Mouse (Mus musculus) 3134 (cell line): Measurements from ENCODE around the gene Trim47.
A peak's percentile ranks its signal among the peaks of the same experiment; 100 is the strongest.
"Not testable (repeated sequence)": the region's sequence is repeated elsewhere in the genome, so short reads cannot be mapped to it uniquely, and the experiment has no call there.

Experiments used
- DNase-seq: peaks from one replicate; pipeline ENCODE4 v3.0.0-alpha.2; 2011; ENCODE audit warnings: low spot score; ENCODE audit not compliant: insufficient read length; ENCODE audit errors: extremely low read depth

The Trim47 gene

DNA sequence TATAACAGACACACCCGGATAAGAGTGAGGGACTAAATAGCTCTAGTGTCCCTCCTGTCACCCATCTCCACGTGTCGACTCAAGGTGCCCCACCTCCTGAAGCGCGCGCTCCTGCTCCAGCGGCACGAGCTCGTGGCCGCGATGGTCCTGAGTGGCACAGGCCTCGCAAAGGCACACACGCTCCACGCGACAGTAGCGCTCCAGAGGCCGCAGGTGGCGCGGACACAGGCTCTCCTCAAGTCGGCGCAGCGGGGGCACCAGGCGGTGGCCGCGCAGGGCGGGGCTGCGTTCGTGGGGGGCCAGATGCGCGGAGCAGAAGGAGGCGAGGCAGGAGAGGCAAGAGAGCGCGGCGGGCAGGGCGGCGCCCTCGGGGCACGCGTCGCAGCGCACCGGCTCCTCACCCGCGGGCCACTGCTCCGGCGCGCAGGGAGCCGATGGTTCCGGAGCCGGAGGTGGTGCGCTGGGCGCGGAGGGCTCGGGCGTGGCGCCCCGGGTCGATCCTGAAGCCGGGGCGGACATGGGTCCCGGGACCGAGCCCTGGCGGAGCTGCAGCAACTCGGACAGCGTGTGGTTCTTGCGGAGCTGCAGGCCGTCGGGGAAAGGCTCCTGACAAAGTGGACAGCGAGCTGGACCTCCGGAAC, 17.4 kb downstream of the Trim47 start:
- peak; percentile 82 for DNase-seq

DNA sequence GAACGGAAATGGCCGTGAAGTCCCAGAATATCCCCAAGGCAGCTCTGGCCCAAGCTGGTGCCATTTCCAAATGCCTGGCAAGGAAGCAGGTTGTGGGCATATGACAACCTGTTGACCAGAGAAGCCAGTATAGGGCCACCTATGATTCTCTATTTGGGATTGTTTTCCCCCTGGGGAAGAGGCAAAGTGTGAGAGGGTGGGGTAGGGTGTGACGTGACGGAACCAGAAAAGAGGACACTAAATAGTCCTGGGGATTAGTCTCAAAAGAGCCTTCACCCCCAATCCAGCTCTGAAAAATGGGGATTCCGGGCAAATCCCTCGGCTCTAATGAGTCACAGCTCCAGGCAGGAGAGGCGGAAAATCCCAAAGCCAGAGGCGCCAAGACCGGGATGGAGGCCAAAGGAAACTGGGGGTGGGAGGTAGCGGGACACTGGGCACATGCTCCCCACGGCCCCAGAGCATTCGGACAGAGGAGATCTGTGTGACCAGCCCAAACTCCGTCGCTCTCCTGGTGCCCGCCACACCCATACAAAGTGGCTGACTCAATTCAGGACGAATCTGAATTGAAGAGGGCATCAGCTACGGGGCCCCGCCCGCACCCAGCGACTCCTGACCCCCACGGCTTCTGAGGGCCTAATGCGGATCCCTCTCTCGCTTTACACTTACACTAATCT, 18.4 kb downstream of the Trim47 start:
- DNase-seq, result peak; percentile 93

DNA sequence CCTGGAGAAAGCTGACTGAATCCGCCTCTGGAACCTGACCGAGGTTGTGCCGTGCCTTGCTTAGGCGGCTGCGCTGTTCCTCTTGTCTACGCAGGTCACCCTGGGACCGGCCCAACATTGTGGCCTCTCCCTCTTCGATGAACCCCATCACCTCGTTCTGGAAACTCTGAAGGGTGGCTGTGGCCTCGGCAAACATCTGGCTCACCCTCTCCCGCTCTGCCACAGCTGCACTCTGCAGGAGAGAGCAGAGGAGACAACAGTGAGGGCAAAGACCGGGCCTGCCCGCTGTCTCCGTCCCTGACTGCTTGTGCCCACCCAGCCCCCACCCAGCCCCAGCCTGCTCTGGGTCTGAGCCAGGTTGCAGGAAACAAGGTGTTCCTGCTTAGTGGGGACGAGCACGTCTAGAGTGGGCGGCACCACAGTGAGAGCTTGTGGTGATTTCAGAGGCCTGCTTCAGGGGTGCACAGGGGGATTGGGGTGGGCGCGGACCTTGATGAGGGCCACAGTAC, 19.2 kb downstream of the Trim47 start:
- peak; percentile 48 for DNase-seq

DNA sequence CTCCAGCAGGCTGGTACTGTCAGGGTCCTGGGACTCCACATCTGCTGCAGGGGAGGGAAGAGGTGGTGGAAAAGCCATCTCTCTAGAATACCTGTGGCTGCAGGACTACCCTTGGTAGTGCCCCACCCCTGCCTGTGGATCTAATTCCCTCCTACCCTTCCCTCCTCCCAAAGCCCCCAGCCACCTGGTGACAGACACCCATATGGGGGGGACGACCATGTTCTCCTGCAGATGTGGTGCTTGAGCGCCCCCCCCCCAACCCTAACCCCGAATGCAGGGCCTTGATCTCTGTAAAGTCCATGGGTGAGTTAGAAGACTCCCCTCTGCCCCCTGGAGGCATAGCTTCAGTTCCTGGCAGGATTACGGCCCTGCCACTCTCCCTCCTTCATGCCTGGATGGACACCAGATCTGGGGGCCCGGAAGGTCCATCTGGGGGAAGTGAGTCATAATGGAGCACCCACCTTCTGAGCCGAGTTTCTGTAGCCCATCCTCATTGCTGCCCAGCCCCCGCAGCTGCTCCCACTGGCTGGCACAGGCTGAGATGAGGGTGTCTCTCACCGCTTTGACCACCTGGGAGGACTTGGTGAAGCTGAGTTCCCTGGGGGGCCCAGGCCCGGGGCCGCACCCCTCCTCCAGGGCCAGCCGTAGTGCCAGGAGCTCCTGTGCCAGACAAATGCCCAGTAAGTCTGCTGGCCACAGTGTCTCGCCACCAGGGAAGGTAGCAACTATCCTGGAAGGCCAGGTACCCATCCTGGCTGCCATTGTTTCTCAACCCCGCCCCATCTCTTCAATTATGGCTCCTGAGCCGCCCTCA, 19.8 kb downstream of the Trim47 start:
- peak; percentile 66 for DNase-seq

DNA sequence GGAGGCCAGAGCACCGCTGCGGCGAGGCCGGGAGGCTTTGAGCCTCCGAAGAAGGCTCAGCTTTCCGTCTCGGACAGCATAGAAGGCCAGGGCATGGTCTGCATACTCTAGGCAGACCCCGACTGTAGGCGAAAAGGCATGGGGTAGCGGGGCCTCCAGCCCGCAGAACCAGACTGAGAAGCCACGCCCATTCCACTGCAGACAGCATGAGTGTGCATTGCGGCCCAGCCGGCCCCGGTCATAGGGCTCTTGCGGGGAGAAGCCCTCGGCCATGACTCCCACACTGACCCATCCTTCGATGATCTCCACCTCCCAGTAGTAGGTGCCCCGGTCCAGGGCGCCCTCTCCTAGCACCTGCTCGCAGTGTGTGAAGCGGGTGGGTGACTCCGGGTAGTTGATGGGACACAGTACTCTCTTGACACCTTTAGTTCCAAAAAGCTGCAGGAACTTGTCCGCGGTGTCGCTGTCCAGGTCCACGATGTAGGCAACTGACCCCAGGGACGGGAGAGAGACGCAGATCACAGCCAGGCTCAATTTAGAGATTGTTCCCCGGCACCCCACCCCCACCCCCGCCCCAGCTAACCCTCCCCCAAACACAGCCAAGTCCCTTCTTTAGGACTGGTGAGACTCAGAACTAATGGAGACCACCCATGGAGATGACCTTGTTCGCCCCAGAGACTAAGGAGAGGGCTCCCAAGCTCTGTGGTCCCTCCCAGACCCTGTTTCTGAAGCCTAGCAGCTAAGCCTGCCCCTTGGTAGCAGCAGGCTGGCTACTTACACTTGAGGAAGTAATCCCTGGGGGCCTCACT, 20.7 kb downstream of the Trim47 start:
- DNase-seq, result no peak

DNA sequence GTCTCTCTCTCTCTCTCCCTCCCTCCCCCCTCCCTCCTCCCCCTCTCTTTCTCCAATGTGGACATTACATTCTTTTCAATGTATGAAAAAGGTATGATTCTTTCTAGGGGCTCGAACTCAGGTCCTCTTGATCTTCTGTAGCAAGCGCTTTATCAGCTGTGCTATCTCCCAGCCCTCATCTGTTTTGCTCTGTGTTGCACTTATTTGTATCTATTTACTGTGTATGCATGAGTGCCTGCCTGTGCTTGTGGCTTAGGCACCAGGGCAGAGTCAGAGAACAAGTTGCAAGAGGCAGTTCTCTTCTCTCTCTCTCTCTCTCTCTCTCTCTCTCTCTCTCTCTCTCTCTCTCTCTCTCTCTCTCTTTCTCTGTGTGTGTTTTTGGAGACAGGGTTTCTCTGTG, 21.9 kb downstream of the Trim47 start:
- no peak for DNase-seq

DNA sequence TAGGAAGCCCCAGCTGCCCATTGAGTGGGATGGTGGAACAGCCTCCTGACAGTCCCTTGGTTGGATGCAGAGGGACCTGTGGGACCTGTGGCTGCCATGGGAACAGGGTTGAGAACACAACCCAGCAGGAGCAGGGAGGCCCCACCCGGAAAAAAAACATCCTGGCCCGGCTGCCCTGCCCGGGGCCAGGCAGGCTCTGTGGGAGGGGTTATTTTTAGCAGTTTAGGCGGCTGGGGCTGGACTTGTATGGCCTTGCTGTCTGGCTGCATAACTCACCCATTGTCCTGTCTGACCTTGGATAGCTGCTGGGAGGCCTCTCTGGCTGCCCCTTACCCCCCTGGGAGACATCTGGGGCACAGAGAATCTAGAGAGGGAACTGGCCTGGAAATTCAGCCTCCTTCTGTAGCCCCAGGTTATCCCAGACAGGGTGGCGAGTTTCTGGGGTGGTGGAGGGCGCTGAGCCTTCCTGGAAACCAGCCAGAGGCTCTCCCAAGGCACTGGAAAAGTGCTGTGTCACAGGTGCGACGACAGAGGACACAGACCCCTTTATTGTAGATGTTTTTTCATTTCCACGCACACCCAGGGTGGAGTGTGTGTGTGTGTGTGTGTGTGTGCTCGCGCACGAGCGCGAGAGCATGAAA, 22.9 kb downstream of the Trim47 start:
- peak; percentile 92 for DNase-seq

DNA sequence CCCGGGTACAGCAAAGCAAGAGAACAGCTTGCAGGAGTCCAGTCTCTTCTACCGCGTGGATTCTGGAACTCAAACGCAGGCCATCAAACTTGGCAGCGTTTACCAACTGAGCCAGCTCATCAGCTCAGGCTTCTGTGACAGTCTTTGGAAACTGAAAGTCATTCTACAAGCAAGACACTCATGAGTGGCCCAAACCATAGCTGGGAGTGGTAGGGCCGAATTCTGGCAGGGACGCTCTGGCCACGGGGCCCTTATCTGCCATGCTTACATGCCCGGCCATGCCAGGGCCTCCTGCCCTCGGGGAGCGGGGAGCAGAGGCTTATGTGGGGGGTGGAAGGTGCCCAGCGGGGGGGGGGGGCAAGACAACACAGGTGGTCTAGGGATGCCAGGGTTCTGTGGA, 23.4 kb downstream of the Trim47 start:
- DNase-seq, result no peak

DNA sequence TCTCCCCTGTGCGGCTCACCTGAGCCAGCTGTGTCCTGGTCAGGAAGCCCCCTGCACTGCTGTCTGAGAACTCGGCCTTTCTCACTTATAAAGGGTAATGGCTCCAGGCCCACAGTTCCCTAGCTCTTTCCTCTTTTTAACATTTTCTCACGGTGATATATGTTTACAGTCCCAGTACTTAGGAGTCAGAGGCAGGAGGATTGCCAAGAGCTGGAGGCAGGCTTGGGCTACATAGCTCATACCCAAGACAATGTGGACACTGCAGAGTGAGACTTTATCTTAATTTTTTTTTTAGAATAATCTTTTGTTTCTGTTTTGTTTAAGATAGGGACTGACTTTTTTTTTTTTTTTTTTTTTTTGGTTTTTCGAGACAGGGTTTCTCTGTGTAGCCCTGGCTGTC, 24.5 kb downstream of the Trim47 start:
- DNase-seq, result no peak

DNA sequence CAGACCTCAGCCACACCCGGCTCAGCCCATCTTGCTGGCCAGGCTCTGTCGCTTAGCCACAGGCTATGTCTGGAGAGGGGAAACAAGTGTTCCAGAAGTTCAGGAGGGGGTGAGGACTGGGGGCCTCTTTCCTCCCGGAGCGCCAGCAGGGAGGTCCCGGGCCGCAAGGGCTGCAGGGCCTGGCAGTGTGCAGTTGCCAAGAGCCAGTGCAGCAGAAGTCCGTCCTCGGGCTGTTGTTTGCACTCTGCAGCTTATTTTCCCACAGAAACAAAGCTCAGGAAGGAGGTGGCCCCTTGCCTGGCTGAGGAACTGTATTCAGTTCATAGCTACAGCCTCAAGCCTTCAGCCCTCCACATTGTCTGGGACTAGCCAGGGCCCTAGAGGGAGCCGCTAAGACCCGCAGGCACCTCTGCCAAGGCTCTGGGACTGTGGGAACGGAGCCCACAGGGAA, 25.1 kb downstream of the Trim47 start:
- no peak for DNase-seq

DNA sequence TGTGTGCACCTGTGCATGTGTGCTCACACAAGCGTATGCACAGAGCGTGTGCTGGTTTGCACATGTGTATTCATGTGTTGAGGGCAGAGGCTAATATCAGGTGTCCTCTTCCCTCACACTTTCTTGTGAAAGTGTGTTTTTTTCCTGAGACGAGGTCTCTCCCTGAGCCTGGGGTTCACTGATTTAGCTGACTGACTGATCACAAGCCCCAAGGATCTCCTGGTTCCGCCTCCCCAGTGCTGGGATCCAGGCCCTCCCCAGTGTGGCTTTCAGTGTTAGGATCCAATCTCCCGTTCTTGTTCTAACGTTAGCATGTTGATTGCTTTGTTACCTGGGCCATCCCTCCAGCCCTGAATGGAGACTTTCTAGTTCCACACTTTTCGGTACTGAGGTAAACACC, 26.2 kb downstream of the Trim47 start:
- DNase-seq, result no peak

DNA sequence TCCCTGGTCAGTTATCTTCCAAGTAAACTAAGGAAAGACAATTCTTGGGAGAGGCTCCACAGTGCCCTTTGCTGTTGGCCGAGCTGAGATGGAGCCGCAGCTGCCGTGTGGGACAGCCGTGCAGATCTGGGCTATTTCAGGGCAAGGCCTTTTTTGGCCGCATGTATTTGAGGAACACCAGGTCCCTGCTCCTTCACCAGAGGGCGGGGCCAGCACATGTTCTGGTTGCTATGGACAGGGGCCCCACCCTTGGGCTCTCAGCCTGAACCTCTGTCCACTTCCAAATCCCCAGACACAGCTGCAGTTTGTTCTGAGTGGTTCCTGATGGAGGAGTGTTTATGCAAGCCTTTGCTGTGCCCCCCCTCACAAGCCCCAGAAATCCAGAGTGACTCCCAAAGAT, 26.6 kb downstream of the Trim47 start:
- peak; percentile 62 for DNase-seq

DNA sequence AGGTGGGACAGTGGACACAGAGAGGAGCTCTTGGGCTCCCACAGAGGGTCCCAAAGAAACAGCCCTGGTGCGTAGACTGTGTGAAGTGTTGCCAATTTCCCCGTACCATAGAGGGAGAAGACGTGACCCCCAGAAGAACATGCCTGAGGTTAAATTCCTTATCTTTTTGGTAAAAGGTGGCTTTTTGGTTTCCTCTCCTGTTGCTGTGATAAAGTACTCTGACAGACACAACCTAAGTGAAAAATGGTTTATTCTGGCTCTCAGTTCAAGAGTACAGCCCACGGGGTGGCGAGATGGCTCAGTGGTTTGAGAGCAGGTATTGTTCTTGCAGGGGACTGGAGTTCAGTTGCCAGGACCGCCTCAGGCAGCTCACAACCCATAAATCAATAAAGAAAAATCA, 27.5 kb downstream of the Trim47 start:
- no peak for DNase-seq

DNA sequence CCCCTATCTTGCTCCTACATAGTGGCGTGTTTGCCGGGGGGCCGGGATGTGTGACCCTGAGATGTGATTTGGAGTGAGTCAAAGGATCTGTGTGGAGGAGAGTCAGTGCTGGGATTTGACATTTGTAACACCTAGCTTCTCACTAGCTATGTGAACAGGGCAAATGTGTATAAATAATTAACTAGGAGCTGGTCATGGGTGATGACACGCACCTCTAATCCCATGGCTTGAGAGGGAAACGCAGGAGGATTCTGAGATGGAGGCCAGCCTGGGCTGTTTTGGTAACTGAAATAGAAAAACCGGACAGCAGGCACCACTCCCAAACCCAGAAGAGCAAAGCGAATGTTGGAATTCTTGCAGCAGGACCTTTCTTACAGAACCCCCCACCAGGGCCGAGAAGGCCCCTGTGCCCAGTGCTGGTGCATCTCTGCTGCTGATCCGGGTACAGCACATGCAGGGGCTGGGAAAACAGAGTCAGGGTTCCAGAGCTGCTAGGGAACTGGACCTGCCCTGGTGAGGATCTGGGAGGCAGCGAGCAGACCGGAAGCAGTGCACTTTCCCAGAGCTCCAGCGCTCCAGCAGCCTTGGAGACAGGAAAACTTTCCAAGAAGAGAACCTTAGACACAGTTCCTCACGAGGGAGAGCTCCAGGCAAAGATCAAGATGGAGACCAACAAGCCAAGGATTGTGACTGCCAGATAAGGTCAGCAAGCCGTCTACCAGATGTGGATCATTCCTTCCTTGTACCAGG, 28.1 kb downstream of the Trim47 start:
- DNase-seq, result no peak

DNA sequence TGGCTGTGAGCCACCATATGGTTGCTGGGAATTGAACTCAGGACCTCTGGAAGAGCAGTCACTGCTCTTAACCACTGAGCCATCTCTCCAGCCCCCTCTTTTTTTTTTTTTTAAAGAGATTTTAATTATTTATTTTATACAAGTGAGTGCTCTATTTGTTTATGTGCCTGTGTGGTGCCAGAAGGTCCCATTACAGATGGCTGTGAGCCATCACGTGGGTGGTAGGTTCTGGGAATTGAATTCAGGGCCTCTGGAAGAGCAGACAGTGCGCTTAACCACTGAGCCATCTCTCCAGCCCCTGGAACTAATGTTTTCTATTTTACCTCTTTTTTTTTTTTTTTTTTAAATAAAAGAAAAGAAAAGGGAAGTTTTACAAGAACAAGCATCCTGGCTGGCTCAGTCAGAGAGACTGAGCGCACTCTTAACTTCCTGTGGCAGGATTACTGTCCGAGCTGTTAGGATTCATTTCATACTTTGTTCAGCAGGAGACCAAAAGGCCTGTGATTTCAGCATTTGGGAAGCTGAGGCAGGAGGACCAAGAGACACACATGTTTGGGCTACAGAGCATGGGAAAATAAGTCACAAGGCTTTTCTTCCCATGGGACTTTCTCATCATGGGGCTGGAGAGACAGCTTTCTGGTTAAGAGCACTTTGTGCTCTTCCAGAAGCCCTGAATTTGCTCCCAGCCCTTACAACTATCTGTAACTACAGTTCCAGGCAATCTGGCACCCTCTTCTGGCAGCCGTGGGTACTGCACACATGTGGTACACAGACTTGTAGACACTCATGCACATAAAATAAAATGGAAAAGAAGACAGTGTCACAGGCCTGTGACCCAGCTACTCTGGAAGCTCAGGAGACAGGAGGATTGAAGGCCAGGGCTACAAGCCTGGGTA, 30.5 kb downstream of the Trim47 start:
- no peak for DNase-seq

DNA sequence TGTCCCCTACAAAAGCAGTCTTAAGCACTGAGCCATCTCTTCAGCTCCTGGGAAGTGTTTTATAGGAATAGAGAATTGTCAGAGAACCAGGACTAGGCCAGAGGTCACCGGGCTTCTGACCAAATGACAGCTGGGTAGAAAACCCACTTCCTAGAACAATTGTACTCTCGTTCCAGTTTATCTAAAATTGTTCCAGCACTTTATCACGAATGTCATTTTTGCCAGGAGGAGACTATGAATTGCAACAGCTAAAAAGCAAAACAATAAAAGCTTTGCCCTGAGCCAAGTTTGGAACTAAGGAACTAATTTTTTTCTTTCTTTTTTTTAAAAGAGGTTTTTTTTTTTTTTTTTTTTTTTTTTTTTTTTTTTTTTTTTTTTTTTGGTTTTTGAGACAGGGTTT, 31.4 kb downstream of the Trim47 start:
- no peak for DNase-seq

DNA sequence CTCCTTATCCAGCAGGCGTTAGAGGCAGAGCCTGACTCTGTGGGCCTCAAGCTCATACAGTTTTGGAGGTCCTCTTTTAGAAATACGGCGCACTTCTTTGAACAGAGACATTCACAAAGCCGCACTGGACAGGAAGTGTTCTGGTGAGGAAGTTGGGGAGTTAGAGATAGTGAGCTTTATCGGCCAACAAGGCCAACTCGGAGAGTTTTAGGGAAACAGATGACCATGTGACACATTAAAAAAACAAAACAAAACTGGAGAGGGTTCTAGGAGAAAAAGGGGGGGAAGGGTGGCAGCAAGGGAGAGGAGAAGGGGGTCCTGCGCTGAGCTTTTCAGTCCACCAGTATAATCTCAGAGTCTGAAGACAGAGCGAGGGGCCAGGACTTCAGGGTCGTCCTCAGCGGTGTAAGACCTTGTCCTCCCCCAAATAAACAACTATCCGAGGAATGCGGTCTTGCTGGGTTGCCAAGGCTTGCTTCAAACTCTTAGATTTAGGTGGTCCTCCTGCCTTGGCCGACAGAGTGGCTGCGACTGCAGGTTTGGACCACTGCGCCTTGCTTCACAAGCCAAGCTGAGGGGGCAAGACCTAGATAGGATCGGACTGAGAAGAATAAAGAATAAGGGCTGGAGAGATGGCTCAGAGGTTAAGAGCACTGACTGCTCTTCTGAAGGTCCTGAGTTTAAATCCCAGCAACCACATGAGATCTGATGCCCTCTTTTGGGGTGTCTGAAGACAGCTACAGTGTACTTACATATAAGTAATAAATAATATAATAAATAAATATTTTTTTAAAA, 33.0 kb downstream of the Trim47 start:
- no peak for DNase-seq

DNA sequence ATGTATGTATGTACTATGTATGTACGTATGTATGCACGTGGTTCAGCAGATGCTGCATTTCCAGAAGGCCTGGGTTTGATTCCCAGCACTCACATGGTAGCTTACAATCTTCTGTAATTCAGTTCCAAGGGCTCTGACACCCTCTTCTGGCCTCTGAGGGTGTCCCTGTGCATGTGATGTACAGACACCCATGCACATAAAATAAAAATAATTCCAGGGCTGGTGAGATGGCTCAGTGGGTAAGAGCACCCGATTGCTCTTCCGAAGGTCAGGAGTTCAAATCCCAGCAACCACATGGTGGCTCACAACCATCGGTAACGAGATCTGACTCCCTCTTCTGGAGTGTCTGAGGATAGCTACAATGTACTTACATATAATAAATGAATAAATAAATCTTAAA, 34.1 kb downstream of the Trim47 start:
- DNase-seq, result not testable (repeated sequence)
